Mouse (Mus musculus): ENCODE measurements around the gene Xirp1.

DNA sequence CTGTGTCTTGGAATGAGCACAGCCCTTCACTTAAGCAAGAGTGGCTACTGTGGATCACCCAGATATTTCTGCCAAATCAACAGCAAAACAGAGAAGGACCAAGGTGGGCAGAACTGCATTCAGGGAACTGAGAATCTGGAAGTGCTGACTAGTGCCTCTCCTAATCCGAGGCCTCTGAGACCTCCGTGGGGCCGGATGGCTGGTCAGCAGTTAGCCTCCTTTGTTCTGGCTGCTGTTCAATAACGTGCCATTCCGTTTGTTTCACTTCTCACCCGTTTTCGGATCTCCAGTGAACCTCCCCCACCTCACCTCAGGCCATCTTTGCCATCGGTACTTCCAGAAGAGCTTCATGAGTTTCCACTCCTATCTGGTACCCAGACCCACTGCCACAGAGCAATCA lies 11.0 kb upstream of the Xirp1 start:
- no peak for TF ChIP-seq CTCF (IDR thresholded peaks at IDR 0.05; ENCODE audit: low read depth)
- TF ChIP-seq EP300 (IDR thresholded peaks at IDR 0.05; ENCODE audit: low read depth) = no peak
